Mouse (Mus musculus) myocyte (in vitro differentiated cells): Measurements from ENCODE around the gene Dydc1. TPM values are rescaled to one million over a fixed set of nuclear protein-coding genes. Genes with fewer than 3 reads are reported as not detected.

Experiments used
- H3K27me3 ChIP-seq: one replicate; pipeline ENCODE4 v1.6.1; 2011; ENCODE audit not compliant: control insufficient read depth, insufficient read depth, insufficient read length
- H3K36me3 ChIP-seq: one replicate; pipeline ENCODE4 v1.6.1; 2011; ENCODE audit not compliant: control insufficient read depth, insufficient read depth
- H3K4me2 ChIP-seq: one replicate; pipeline ENCODE4 v1.6.1; 2011; ENCODE audit warnings: low read depth, control low read depth
- H3K4me3 ChIP-seq: one replicate; pipeline ENCODE4 v1.5.1; 2011; ENCODE audit warnings: mild to moderate bottlenecking, control low read depth, moderate library complexity
- H3K79me2 ChIP-seq: one replicate; pipeline ENCODE4 v1.6.1; 2011; ENCODE audit not compliant: control insufficient read depth, insufficient read depth
- H3ac ChIP-seq: one replicate; pipeline ENCODE4 v1.6.1; 2011; ENCODE audit not compliant: control insufficient read depth, insufficient read length
- CEBPB ChIP-seq: IDR thresholded peaks from 2 replicates; pipeline ENCODE4 v1.6.1; 2011; ENCODE audit warnings: mild to moderate bottlenecking, moderate library complexity; ENCODE audit not compliant: poor library complexity, insufficient read depth, severe bottlenecking
- E2F4 ChIP-seq: IDR thresholded peaks from one replicate; pipeline ENCODE4 v1.6.1; 2011; ENCODE audit warnings: mild to moderate bottlenecking, control low read depth, moderate library complexity; ENCODE audit not compliant: insufficient read depth
- MAX ChIP-seq: IDR thresholded peaks from one replicate; pipeline ENCODE4 v1.6.1; 2011; ENCODE audit warnings: low read depth, mild to moderate bottlenecking, control low read depth
- MYOD1 ChIP-seq, 3 experiments: IDR thresholded peaks; one replicate each; pipeline ENCODE4 v1.6.1; 2011; ENCODE audit warnings: control low read depth in 2 of 3, low read depth in 2 of 3, mild to moderate bottlenecking in 2 of 3, moderate library complexity in 1 of 3; ENCODE audit not compliant: insufficient read length in 2 of 3, control insufficient read depth in 1 of 3
- MYOG ChIP-seq, 3 experiments: IDR thresholded peaks; one replicate each; pipeline ENCODE4 v1.6.1; 2011; ENCODE audit warnings: control low read depth in 2 of 3, low read depth in 2 of 3, mild to moderate bottlenecking in 2 of 3; ENCODE audit not compliant: insufficient read length in 2 of 3, control insufficient read depth in 1 of 3, insufficient read depth in 1 of 3
- POLR2A ChIP-seq: IDR thresholded peaks from one replicate; pipeline ENCODE4 v1.6.1; 2011; ENCODE audit warnings: low read depth, mild to moderate bottlenecking, control low read depth, moderate library complexity; ENCODE audit not compliant: insufficient read length
- POLR2AphosphoS2 ChIP-seq: IDR thresholded peaks from one replicate; pipeline ENCODE4 v1.6.1; 2011; ENCODE audit warnings: low read depth, control low read depth; ENCODE audit not compliant: insufficient read length
- REST ChIP-seq: IDR thresholded peaks from one replicate; pipeline ENCODE4 v1.6.1; 2011; ENCODE audit warnings: mild to moderate bottlenecking, control low read depth, moderate library complexity; ENCODE audit not compliant: insufficient read depth, insufficient read length
- SRF ChIP-seq: IDR thresholded peaks from one replicate; pipeline ENCODE4 v1.6.1; 2011; ENCODE audit warnings: low read depth; ENCODE audit not compliant: control insufficient read depth, insufficient read length
- TCF12 ChIP-seq: IDR thresholded peaks from one replicate; pipeline ENCODE4 v1.6.1; 2011; ENCODE audit warnings: mild to moderate bottlenecking, control low read depth; ENCODE audit not compliant: poor library complexity, insufficient read depth, severe bottlenecking
- TCF3 ChIP-seq: IDR thresholded peaks from one replicate; pipeline ENCODE4 v1.6.1; 2011; ENCODE audit warnings: low read depth, control low read depth; ENCODE audit not compliant: insufficient read length
- USF1 ChIP-seq: IDR thresholded peaks from one replicate; pipeline ENCODE4 v1.6.1; 2011; ENCODE audit warnings: low read depth, mild to moderate bottlenecking, control low read depth, moderate library complexity
- polyA plus RNA-seq: library from polyadenylated mRNA; unstranded; fragments of >200 nt; fragmentation: generic; extraction: Trizol; gene quantifications from one replicate; pipeline ENCODE4 v1.2.1, GENCODE M21; 2012; ENCODE audit warnings: missing spikeins

Dydc1 gene
- not detected for polyA plus RNA-seq

GRCm38 (mm10) chr14:41072229-41072943 lies at the start of gene Dydc1:
Gene Dydc1 (plus strand): TSS chr14:41072911.
- Histone ChIP-seq H3K4me3 (no peak within 1 kb of the TSS), H3K27me3 (no peaks in the 10 kb centered on the region), H3K79me2 (no peaks in the 10 kb centered on the region), H3K4me2 (peak within 1 kb of the TSS; percentile 2), H3K36me3 (no peaks in the 10 kb centered on the region), H3ac (no peak within 1 kb of the TSS)
- TF ChIP-seq REST (no peak), SRF (no peak), E2F4 (no peak), POLR2AphosphoS2 (no peak), USF1 (no peak), TCF3 (no peak), MYOG (IDR thresholded peaks at IDR 0.05; ENCODE audit: control insufficient read depth in 1 of 3, insufficient read depth in 1 of 3, insufficient read length in 2 of 3, low read depth in 2 of 3) (no peak), POLR2A (no peak), TCF12 (no peak), CEBPB (no peak), MAX (no peak), MYOD1 (IDR thresholded peaks at IDR 0.05; ENCODE audit: control insufficient read depth in 1 of 3, insufficient read length in 2 of 3, low read depth in 2 of 3) (no peak)

DNA sequence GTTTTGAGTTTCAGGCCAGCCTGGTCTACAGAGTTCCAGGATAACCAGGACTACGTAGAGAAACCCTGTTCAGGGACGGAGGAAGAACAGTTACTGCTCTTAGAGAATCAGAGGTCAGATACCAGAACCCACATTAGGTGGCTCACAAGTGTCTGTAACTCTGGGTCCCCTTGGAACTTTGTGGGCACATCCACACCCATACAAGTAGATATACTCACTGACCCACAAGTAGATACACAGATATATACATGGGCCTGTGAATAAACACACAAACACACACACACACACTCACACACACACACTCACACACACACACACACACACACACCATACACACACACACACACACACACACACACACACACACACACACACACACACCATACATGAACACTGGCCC lies 47.6 kb upstream of the Dydc1 start:
- no peak overlapping the region for H3ac ChIP-seq
- no peaks in the 10 kb centered on the region for H3K36me3 ChIP-seq
- no peak overlapping the region for H3K4me2 ChIP-seq
- H3K4me3 ChIP-seq = no peak overlapping the region
- no peaks in the 10 kb centered on the region for H3K79me2 ChIP-seq
- no peaks in the 10 kb centered on the region for H3K27me3 ChIP-seq
- no peak for TF ChIP-seq SRF
- no peak for TF ChIP-seq E2F4
- no peak for TF ChIP-seq CEBPB
- no peak for TF ChIP-seq TCF12

DNA sequence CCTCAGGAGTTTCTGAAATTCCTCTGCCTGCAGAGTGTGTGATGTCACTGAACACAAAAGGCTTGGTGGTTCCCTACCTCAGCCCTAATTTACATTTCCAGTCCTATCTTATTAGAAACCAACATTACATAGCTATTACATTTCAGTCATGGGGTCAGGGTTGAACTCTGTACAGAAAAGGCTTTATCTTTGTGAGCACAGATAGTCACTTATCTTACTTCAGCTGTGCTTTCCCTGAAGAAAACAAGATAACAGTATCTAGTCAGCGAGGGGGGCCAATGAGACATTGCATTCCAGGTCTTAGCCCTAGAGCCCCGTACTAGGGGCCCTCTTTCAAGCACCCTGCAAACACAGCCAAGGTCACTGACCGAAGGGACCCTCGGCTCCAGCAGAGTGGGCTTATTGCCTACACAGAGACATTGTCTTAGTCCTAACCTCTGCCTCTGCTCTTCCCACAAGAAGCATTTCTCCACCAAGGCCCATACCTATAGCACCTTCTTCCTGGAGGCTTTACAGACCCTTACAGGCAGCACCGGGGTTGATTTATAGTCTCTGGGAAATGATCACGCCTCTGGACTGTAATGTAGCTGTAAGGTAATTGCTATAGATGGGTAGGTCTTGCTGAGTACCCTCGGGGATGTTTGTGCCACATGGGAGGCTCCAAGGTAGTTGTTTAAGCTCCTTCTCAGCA lies 47.0 kb upstream of the Dydc1 start:
- Histone ChIP-seq H3K36me3 (no peaks in the 10 kb centered on the region), H3K4me3 (no peak overlapping the region), H3K4me2 (no peak overlapping the region), H3K79me2 (no peaks in the 10 kb centered on the region), H3K27me3 (no peaks in the 10 kb centered on the region), H3ac (no peak overlapping the region)
- TF ChIP-seq TCF12 (no peak), USF1 (no peak), CEBPB (no peak), SRF (no peak), MYOD1 (IDR thresholded peaks at IDR 0.05; ENCODE audit: control insufficient read depth in 1 of 3, insufficient read length in 2 of 3, low read depth in 2 of 3) (no peak), POLR2A (no peak), MAX (no peak), TCF3 (no peak), REST (no peak), MYOG (IDR thresholded peaks at IDR 0.05; ENCODE audit: control insufficient read depth in 1 of 3, insufficient read depth in 1 of 3, insufficient read length in 2 of 3, low read depth in 2 of 3) (no peak), E2F4 (no peak), POLR2AphosphoS2 (no peak)

DNA sequence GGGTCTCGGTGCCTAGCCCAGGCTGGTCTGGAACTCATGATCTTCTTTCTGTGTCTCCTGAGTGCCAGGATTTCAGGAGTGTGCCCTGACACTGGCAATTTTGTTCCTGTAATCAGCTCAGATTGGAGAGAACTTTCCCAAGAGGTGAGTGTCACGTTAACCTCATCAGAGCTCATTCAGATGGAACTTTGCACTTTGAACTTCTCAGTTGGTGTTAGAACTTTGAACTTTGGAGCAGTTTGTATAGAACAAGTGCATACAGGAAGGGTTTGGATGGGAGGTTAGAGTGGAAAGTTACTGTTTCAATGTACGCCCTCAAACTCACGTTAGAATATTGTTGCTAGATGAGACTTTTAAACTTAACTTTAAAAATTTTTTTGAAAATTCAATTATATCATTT lies 43.4 kb upstream of the Dydc1 start:
- no peaks in the 10 kb centered on the region for H3K79me2 ChIP-seq
- no peaks in the 10 kb centered on the region for H3K36me3 ChIP-seq
- no peak overlapping the region for H3K4me2 ChIP-seq
- H3K4me3 ChIP-seq = no peak overlapping the region
- no peak overlapping the region for H3ac ChIP-seq
- H3K27me3 ChIP-seq = no peaks in the 10 kb centered on the region
- TF ChIP-seq POLR2A (no peak), POLR2AphosphoS2 (no peak), TCF3 (no peak), MYOG (IDR thresholded peaks at IDR 0.05; ENCODE audit: control insufficient read depth in 1 of 3, insufficient read depth in 1 of 3, insufficient read length in 2 of 3, low read depth in 2 of 3) (no peak), SRF (no peak), MAX (no peak), E2F4 (no peak), CEBPB (no peak), TCF12 (no peak), USF1 (no peak), REST (no peak), MYOD1 (IDR thresholded peaks at IDR 0.05; ENCODE audit: control insufficient read depth in 1 of 3, insufficient read length in 2 of 3, low read depth in 2 of 3) (no peak)
